Mouse (Mus musculus) forebrain, embryonic 11.5 days (tissue): Measurements from ENCODE around the gene Zfp456. TPM values are rescaled to one million over a fixed set of nuclear protein-coding genes. Genes with fewer than 3 reads are reported as not detected.
"Not testable (repeated sequence)": the region's sequence is repeated elsewhere in the genome, so short reads cannot be mapped to it uniquely, and the experiment has no call there.

Experiments
- ATAC-seq: fragments of 200-750 bp; cut with Nextera tagmentation; replicated peaks from 2 replicates; pipeline ENCODE4 v1.8.0; 2017; ENCODE audit warnings: moderate TSS enrichment; ENCODE audit not compliant: low FRiP score
- DNase-seq: peaks from one replicate; pipeline ENCODE4 v3.0.0-alpha.2; 2017; ENCODE audit warnings: low spot score
- H3K27ac ChIP-seq: fragments of 300-500 bp; sonication (generic); 2 replicates; pipeline ENCODE4 v1.5.1; 2014; ENCODE audit warnings: low read depth, low read length
- H3K27me3 ChIP-seq: fragments of 300-500 bp; sonication (generic); 2 replicates; pipeline ENCODE4 v1.6.1; 2014; ENCODE audit warnings: mild to moderate bottlenecking, low read length, mixed read lengths; ENCODE audit not compliant: control insufficient read depth, insufficient read depth
- H3K36me3 ChIP-seq: fragments of 300-500 bp; sonication (generic); 2 replicates; pipeline ENCODE4 v1.6.1; 2014; ENCODE audit warnings: mild to moderate bottlenecking, low read length, moderate library complexity, mixed read lengths; ENCODE audit not compliant: control insufficient read depth, insufficient read depth
- H3K4me1 ChIP-seq: fragments of 300-500 bp; sonication (generic); replicated peaks from 2 replicates; pipeline ENCODE4 v1.6.1; 2014; ENCODE audit warnings: low read length, mixed read lengths; ENCODE audit not compliant: control insufficient read depth, insufficient read depth
- H3K4me2 ChIP-seq: fragments of 300-500 bp; sonication (generic); 2 replicates; pipeline ENCODE4 v1.6.1; 2014; ENCODE audit warnings: low read depth, mild to moderate bottlenecking, low read length, moderate library complexity, mixed read lengths; ENCODE audit not compliant: severe bottlenecking
- H3K4me3 ChIP-seq: fragments of 300-500 bp; sonication (generic); 2 replicates; pipeline ENCODE4 v1.5.1; 2014; ENCODE audit warnings: low read depth, low read length
- H3K9ac ChIP-seq: fragments of 300-500 bp; sonication (generic); 2 replicates; pipeline ENCODE4 v1.6.1; 2014; ENCODE audit warnings: low read length
- H3K9me3 ChIP-seq: fragments of 300-500 bp; sonication (generic); 2 replicates; pipeline ENCODE4 v1.6.1; 2016; ENCODE audit warnings: low read length, mixed read lengths; ENCODE audit not compliant: control insufficient read depth
- WGBS: fragments of 180-500 bp; shearing (Covaris S2); extraction: QIAGEN DNeasy Blood & Tissue Kit; methylation state at CpG from one replicate; pipeline ENCODE4 v1.1.7; 2014; 5-methylcytosine and 5-hydroxymethylcytosine counted together
- polyA plus RNA-seq: library from polyadenylated mRNA; unstranded; fragments of >200 nt; fragmentation: Nextera tagmentation; extraction: Ambion mirVana; gene quantifications from 2 replicates; pipeline ENCODE4 v1.2.1, GENCODE M21; 2014

Zfp456 gene
- polyA plus RNA-seq, 1 experiment from 2014 or later, result 0.79 TPM

- not testable (repeated sequence) for H3K9me3 ChIP-seq, H3K4me2 ChIP-seq, H3K9ac ChIP-seq, H3K27ac ChIP-seq, H3K4me3 ChIP-seq, DNase-seq, H3K4me1 ChIP-seq, H3K27me3 ChIP-seq, ATAC-seq, H3K36me3 ChIP-seq
- WGBS, result 52% methylated on average over 3 of the region's 3 CpGs
Measured at GRCm38 (mm10) chr13:67376255-67376654, 645 bp upstream of the Zfp456 start.

GRCm38 (mm10) chr13:67360131-67360744, 15.4 kb downstream of the Zfp456 start, which contains the start of the genes Gm28044 and Zfp953:
TSS of gene Gm28044 (minus strand) at chr13:67360536.
TSS of gene Zfp953 (minus strand) at chr13:67360605.
- Histone ChIP-seq H3K9me3 (no peaks in the 10 kb centered on the region), H3K4me2 (peak within 1 kb of the TSS; percentile 56), H3K36me3 (no peaks in the 10 kb centered on the region), H3K4me3 (peak within 1 kb of the TSS; percentile 56), H3K4me1 (peaks cover 2% of the 10 kb centered on the region; the same call in 1 of the 2 replicates), H3K27ac (no peak within 1 kb of the TSS), H3K27me3 (no peaks in the 10 kb centered on the region), H3K9ac (peak within 1 kb of the TSS; percentile 68)
- ATAC-seq, result peak; percentile 92
- DNase-seq, result peak; percentile 86
- WGBS, result 2% methylated on average over 15 of the region's 15 CpGs

GRCm38 (mm10) chr13:67351854-67352253, 23.8 kb downstream of the Zfp456 start:
- H3K9ac ChIP-seq, result no peak overlapping the region
- H3K4me1 ChIP-seq, result no peaks in the 10 kb centered on the region
- ATAC-seq (no peak), DNase-seq (no peak)
- H3K27ac ChIP-seq, result no peak overlapping the region
- no peaks in the 10 kb centered on the region for H3K9me3 ChIP-seq
- H3K4me3 ChIP-seq, result no peak overlapping the region
- no peaks in the 10 kb centered on the region for H3K36me3 ChIP-seq
- no peak overlapping the region for H3K4me2 ChIP-seq
- H3K27me3 ChIP-seq, result no peaks in the 10 kb centered on the region

- no peak for ATAC-seq
- Histone ChIP-seq H3K4me3 (no peak overlapping the region), H3K9ac (no peak overlapping the region), H3K36me3 (no peaks in the 10 kb centered on the region), H3K27ac (no peak overlapping the region), H3K4me2 (no peak overlapping the region), H3K27me3 (no peaks in the 10 kb centered on the region), H3K4me1 (no peaks in the 10 kb centered on the region), H3K9me3 (no peaks in the 10 kb centered on the region)
- no peak for DNase-seq
- whole genome bisulfite sequencing, result 93% methylated on average over 2 of the region's 2 CpGs
Measured at GRCm38 (mm10) chr13:67343422-67343821, 32.2 kb downstream of the Zfp456 start.

- Histone ChIP-seq H3K9ac (peak overlapping the region; percentile 60), H3K36me3 (no peaks in the 10 kb centered on the region), H3K9me3 (no peaks in the 10 kb centered on the region), H3K4me2 (peak overlapping the region; percentile 52), H3K27ac (no peak overlapping the region), H3K27me3 (no peaks in the 10 kb centered on the region), H3K4me1 (no peaks in the 10 kb centered on the region), H3K4me3 (peak overlapping the region; percentile 47)
- peak; percentile 43 for ATAC-seq
- DNase-seq, result no peak
- WGBS, result 68% methylated on average over 1 of the region's 1 CpGs
Measured at GRCm38 (mm10) chr13:67332877-67333276, 42.7 kb downstream of the Zfp456 start.

- no peaks in the 10 kb centered on the region for H3K27me3 ChIP-seq
- WGBS, result 21% methylated on average over 17 of the region's 17 CpGs
- peak within 1 kb of the TSS; percentile 60 for H3K9ac ChIP-seq
- peak within 1 kb of the TSS; percentile 52 for H3K4me2 ChIP-seq
- no peaks in the 10 kb centered on the region for H3K4me1 ChIP-seq
- DNase-seq (peak; percentile 73), ATAC-seq (peak; percentile 91)
- H3K9me3 ChIP-seq, result no peaks in the 10 kb centered on the region
- H3K4me3 ChIP-seq, result peak within 1 kb of the TSS; percentile 47
- H3K27ac ChIP-seq, result no peak within 1 kb of the TSS
- no peaks in the 10 kb centered on the region for H3K36me3 ChIP-seq
Measured at GRCm38 (mm10) chr13:67332019-67332724, 43.4 kb downstream of the Zfp456 start, which contains the start of gene Zfp595. TSS of gene Zfp595 (minus strand) at chr13:67332570.

Other genes starting within 250 kb of the Zfp456 start
- gene Rsl1, start 202.6 kb downstream of the Zfp456 start, polyA plus RNA-seq, result 4.6 and 5.2 TPM in 2 replicates
- 2.1 and 2.3 TPM in 2 replicates for gene Zfp455, start 181.3 kb downstream of the Zfp456 start, polyA plus RNA-seq
- gene Zfp458, start 97.3 kb downstream of the Zfp456 start, polyA plus RNA-seq, result 1.5 and 1.9 TPM in 2 replicates
- gene Zfp457, start 69.3 kb downstream of the Zfp456 start, polyA plus RNA-seq, result 0.36 and 0.56 TPM in 2 replicates
- gene Zfp595, start 43.2 kb downstream of the Zfp456 start, polyA plus RNA-seq, result 1.7 and 2.3 TPM in 2 replicates
- 1.6 and 2.1 TPM in 2 replicates for gene Gm28044, start 15.3 kb downstream of the Zfp456 start, polyA plus RNA-seq
- 0.95 and 1.1 TPM in 2 replicates for gene Zfp953, start 15.2 kb downstream of the Zfp456 start, polyA plus RNA-seq
- gene Gm28041, start 77 bp downstream of the Zfp456 start, polyA plus RNA-seq, result not detected in 2 replicates
- 3.7 and 4.4 TPM in 2 replicates for gene Zfp429, start 24.0 kb upstream of the Zfp456 start, polyA plus RNA-seq
- gene Zfp459, start 45.6 kb upstream of the Zfp456 start, polyA plus RNA-seq, result 0.56 and 0.76 TPM in 2 replicates
- gene Zfp874a, start 75.8 kb upstream of the Zfp456 start, polyA plus RNA-seq, result 5.2 and 6.0 TPM in 2 replicates
- gene Zfp874b, start 108.4 kb upstream of the Zfp456 start, polyA plus RNA-seq, result 0.79 and 0.84 TPM in 2 replicates
- gene Zfp58, start 124.7 kb upstream of the Zfp456 start, polyA plus RNA-seq, result 14.3 and 15.3 TPM in 2 replicates
- 0.19 TPM in 1 of 2 replicates, not detected in the other for gene Gm26965, start 150.3 kb upstream of the Zfp456 start, polyA plus RNA-seq
- 27.3 and 29.5 TPM in 2 replicates for gene Zfp87, start 150.4 kb upstream of the Zfp456 start, polyA plus RNA-seq
- gene Zfp748, start 178.0 kb upstream of the Zfp456 start, polyA plus RNA-seq, result 16.9 and 19.2 TPM in 2 replicates
- gene Zfp729b, start 233.9 kb upstream of the Zfp456 start, polyA plus RNA-seq, result 4.1 and 5.5 TPM in 2 replicates